ENCODE assay signal across 2 mouse cellular contexts in genomic region chr10:80821991-80822390, GRCm38 (mm10).
TF ChIP-seq lines count a peak whose summit lies in the region.

No protein-coding gene starts in this region.

TF ChIP-seq in C2C12, 6 proteins besides CTCF, POLR2A, EP300 and RAD21:
- TF ChIP-seq USF1 (IDR thresholded peaks at IDR 0.05; ENCODE audit: low read depth) (no peak), MAX (IDR thresholded peaks at IDR 0.05) (peak; percentile 52)

TF ChIP-seq in MEL, 35 proteins besides CTCF, POLR2A, EP300 and RAD21:
- TF ChIP-seq MAX (IDR thresholded peaks at IDR 0.05; ENCODE audit: low read length) (0 out of 2 replicates have a peak, but pooled peaks have one; percentile 36), JUND (IDR thresholded peaks at IDR 0.05; ENCODE audit: low read depth, low read length) (no peak), ETS1 (IDR thresholded peaks at IDR 0.05; ENCODE audit: low read depth, low read length) (0 out of 2 replicates have a peak, but pooled peaks have one; percentile 12), USF2 (IDR thresholded peaks at IDR 0.05; ENCODE audit: borderline replicate concordance in 1 of 2, insufficient read depth in 1 of 2, low read depth in 1 of 2, low read length in 2 of 2) (no peak), ZNF384 (IDR thresholded peaks at IDR 0.05; ENCODE audit: low read depth, low read length) (peak; percentile 84), MYC (IDR thresholded peaks at IDR 0.05; ENCODE audit: low read depth, low read length) (peak; percentile 98), SIN3A (IDR thresholded peaks at IDR 0.05; ENCODE audit: low read length) (peak; percentile 62; the same call in 1 of the 2 replicates), MXI1 (IDR thresholded peaks at IDR 0.05; ENCODE audit: low read depth, low read length) (peak; percentile 68; the same call in 1 of the 2 replicates), ELF1 (IDR thresholded peaks at IDR 0.05; ENCODE audit: low read depth, low read length) (no peak), TBP (IDR thresholded peaks at IDR 0.05; ENCODE audit: low read depth, low read length) (peak; percentile 83), ZC3H11A (IDR thresholded peaks at IDR 0.05; ENCODE audit: low read depth, low read length) (peak; percentile 41), SMC3 (IDR thresholded peaks at IDR 0.05; ENCODE audit: low read depth, low read length) (peak; percentile 69)
TF ChIP-seq in MEL: peak in this region for 9.
